Mouse (Mus musculus): ENCODE data around the gene Bcat1. TPM values are rescaled to one million over a fixed set of nuclear protein-coding genes. Genes with fewer than 3 reads are reported as not detected.

Gene Bcat1
- polyA plus RNA-seq, 1 experiment from 2014 or later: 85.1 TPM

DNA sequence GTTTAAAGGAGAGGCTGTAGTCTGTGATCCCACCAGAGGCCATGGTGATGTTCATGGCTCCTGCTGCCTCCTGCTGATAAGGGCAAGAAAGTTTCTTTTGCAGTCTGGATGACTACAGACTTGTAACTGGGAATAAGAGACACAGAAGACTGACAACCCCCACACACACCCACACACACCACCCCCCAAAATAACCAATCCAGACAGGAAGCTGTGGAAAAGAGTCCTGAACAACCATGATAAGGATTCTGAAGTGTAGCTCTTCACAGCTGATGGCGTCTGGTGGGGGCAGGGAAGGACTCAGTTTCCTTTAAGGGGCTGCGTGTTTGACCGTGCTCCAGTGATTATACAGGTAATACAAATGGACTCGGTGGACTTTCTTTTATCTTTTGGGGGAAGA is 13.4 kb upstream of the Bcat1 start:
- Histone ChIP-seq H3K4me3 (no peak overlapping the region), H3K27ac (no peak overlapping the region), H3K4me1 (no peaks in the 10 kb centered on the region), H3K9me3 (no peaks in the 10 kb centered on the region), H3K4me2 (replicated peaks) (no peak overlapping the region), H3K9ac (no peak overlapping the region), H3K36me3 (no peaks in the 10 kb centered on the region), H3K27me3 (replicated peaks) (no peaks in the 10 kb centered on the region)
- 85% methylated on average over 4 of the region's 4 CpGs for WGBS
- no peak for ATAC-seq (ENCODE audit: low FRiP score, low read depth)

DNA sequence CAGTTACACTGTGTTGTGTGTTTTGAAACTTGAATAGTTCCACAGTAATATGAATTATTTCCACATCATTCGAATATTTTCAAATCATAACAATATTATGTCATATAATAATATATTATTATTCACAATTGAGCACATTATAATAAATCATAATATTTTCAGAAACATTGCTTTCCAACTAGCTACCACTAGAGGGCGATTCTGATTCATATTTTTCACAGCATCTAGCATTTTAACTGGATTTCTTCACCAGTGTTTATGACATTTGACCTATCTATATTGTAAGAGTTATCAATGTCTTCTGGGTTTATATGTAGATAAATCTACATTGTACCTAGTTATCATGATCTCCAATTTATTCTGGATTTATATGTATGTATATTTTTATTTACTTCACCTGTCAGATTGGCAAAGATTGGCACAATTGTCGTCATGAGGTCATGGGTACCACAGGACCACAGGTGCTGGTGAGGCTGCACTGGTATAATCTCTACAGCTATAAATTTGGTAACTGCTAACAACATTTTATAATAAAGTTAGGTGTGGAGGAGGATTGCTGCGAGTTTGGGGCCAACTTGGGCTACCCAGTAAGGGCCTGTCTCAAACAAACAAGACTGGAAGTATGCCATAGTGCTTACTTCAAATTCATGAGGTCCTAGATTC is 12.6 kb upstream of the Bcat1 start:
- H3K9me3 ChIP-seq: no peaks in the 10 kb centered on the region
- no peaks in the 10 kb centered on the region for H3K27me3 ChIP-seq (replicated peaks)
- ATAC-seq (ENCODE audit: low FRiP score, low read depth): no peak
- H3K27ac ChIP-seq: no peak overlapping the region
- no peak overlapping the region for H3K9ac ChIP-seq
- H3K4me3 ChIP-seq: no peak overlapping the region
- WGBS: 54% methylated on average over 4 of the region's 4 CpGs
- no peaks in the 10 kb centered on the region for H3K36me3 ChIP-seq
- no peak overlapping the region for H3K4me2 ChIP-seq (replicated peaks)
- H3K4me1 ChIP-seq: no peaks in the 10 kb centered on the region

DNA sequence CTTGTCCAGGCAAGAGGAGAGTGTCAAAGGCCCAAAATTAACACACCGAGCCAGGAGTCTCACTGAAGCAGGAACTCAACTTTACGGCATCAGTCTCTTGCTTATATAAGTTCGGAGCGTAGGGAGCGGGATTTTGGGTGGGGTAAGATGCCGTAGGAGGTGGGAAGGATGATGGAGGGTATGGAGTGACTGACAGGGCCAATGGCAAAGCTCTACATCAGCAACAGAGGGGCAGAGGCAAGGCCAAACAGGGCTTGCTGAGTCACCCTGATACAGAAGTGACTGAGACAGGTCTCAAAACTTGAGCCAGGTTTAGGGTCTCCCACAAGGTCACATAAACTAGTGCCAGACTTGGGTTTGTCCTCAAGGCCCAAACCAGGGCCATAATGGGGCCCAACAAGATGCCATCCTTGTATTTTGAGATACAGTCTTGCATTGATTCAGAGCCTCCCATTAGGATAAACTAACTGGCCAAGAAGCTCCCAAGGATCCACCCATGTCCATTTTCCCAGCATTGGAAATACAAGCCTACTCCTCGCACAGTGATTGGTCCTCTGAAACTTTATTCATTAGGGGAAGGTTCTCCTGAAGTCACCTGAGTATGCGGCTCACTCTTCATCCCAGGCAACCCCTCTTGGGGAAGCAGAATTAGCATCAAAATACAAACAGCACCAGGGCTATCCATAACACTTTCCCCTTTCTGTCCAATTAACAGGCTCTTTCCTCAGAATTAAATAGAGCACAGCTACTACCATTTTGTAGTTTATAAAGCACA is 8.5 kb upstream of the Bcat1 start:
- WGBS: 88% methylated on average over 8 of the region's 8 CpGs
- no peak for ATAC-seq (ENCODE audit: low FRiP score, low read depth)
- H3K36me3 ChIP-seq: no peaks in the 10 kb centered on the region
- H3K4me2 ChIP-seq (replicated peaks): no peak overlapping the region
- no peaks in the 10 kb centered on the region for H3K27me3 ChIP-seq (replicated peaks)
- H3K4me1 ChIP-seq: no peaks in the 10 kb centered on the region
- H3K9ac ChIP-seq: no peak overlapping the region
- H3K27ac ChIP-seq: no peak overlapping the region
- H3K4me3 ChIP-seq: no peak overlapping the region
- H3K9me3 ChIP-seq: no peaks in the 10 kb centered on the region

DNA sequence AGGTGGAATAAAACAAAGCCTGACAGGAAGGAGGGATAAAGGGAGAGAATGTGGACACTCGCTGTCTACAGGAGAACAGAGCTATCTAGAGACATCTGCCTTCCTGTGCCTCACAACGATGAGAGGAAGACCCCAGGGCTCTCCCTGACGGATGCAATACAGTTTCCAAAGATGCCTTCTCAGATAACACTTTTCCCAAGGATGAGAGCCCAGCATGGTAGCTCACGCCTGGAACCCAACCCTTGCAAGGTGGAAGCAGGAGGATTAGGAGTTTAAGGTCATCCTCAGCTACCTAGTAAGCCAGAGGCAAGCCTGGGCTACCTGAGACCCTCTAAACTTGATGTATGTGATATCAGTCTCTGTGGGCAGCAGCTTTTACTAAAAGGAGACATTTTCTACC is 5.7 kb upstream of the Bcat1 start:
- ATAC-seq (ENCODE audit: low FRiP score, low read depth): no peak
- H3K27ac ChIP-seq: no peak overlapping the region
- 70% methylated on average over 4 of the region's 4 CpGs for WGBS

DNA sequence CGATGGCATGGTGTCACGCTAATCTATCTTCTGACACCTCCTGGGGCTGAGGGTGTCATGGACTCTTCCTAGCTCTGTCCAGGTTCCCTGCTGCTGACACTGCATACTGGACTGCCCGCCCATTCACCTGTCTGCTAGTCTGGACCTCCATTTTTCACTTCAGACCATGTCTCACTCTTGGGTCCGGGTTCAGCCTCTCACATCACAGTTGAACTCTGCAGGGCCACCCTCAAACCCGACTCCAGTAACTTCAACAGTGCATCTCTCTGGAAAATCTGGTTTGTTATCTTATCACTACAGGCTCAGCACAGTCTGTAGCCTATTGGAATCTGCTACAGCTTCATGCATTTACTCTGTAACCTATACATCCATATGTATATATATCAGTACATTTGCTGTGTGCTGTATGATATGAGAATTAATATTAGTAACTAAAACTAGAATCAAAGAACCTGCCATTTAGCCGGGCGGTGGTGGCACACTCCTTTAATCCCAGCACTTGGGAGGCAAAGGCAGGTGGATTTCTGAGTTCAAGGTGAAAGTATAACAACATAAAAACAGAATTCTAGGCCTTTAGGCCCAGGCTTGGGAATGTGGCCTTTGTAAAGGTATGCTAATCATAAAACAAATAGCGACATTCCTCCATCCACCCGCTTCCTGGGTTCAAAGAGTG is 3.2 kb upstream of the Bcat1 start:
- no peaks in the 10 kb centered on the region for H3K36me3 ChIP-seq
- no peaks in the 10 kb centered on the region for H3K4me1 ChIP-seq
- H3K9me3 ChIP-seq: no peaks in the 10 kb centered on the region
- no peak overlapping the region for H3K9ac ChIP-seq
- H3K4me3 ChIP-seq: no peak overlapping the region
- WGBS: 77% methylated on average over 9 of the region's 9 CpGs
- ATAC-seq (ENCODE audit: low FRiP score, low read depth): no peak
- no peak overlapping the region for H3K27ac ChIP-seq
- no peaks in the 10 kb centered on the region for H3K27me3 ChIP-seq (replicated peaks)
- H3K4me2 ChIP-seq (replicated peaks): no peak overlapping the region

More for the DNA sequence above, 5.7 kb upstream of the Bcat1 start:
- Histone ChIP-seq H3K27me3 (replicated peaks) (no peaks in the 10 kb centered on the region), H3K4me1 (no peaks in the 10 kb centered on the region), H3K4me2 (replicated peaks) (no peak overlapping the region), H3K9ac (no peak overlapping the region), H3K36me3 (no peaks in the 10 kb centered on the region), H3K9me3 (no peaks in the 10 kb centered on the region), H3K4me3 (no peak overlapping the region)

DNA sequence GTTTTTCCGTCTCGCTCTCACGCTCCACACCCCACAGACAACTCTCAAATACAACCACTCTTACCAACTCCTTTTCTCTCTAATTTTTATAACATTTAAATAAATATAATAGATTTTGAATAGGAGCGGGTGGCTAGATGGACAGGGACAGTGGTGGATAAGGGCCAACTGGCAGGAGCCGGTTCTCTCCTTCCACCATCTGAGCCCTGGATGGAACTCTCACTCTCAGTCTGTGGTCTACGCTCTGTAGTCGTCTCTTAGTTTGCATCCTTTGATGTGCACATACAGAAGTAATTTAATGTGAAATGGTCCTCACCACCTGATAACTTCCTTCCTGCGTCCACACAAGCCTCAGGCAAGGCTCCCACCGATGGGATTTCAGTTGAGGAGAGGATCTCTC is 302 bp upstream of the Bcat1 start:
- H3K9me3 ChIP-seq: no peaks in the 10 kb centered on the region
- H3K4me2 ChIP-seq (replicated peaks): peak overlapping the region; percentile 93
- H3K9ac ChIP-seq: peak overlapping the region; percentile 56; the same call in 1 of the 2 replicates
- no peaks in the 10 kb centered on the region for H3K27me3 ChIP-seq (replicated peaks)
- H3K27ac ChIP-seq: no peak overlapping the region
- WGBS: 11% methylated on average over 9 of the region's 9 CpGs
- H3K4me3 ChIP-seq: peak overlapping the region; percentile 49; the same call in 1 of the 2 replicates
- H3K36me3 ChIP-seq: no peaks in the 10 kb centered on the region
- H3K4me1 ChIP-seq: no peaks in the 10 kb centered on the region
- ATAC-seq (ENCODE audit: low FRiP score, low read depth): no peak

DNA sequence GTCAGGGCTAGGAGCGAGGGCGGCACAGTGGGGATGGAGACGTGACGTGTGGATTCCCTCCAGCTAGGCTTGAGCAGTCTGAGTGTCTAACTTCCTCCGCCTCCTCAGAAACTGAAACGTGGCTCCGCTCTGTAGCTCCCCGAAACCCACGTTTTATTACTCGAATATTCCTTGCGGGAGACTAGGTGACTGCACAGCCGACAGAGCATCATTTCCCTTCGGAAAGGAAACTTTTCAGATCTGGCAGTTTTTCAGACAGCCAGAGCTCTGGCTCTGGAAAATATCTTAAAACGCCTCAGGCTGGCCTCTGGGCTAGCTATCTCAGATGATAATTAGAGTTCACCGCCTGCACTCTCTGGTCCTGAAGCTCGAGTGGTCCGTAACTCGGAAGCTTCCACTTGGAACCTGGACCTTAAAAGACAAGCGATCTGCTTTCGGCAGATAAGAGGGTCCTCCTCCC is 866 bp downstream of the Bcat1 start:
- Histone ChIP-seq H3K4me3 (peak overlapping the region; percentile 49), H3K9ac (peak overlapping the region; percentile 56), H3K27me3 (replicated peaks) (no peaks in the 10 kb centered on the region), H3K9me3 (no peaks in the 10 kb centered on the region), H3K27ac (no peak overlapping the region), H3K4me1 (no peaks in the 10 kb centered on the region), H3K36me3 (no peaks in the 10 kb centered on the region), H3K4me2 (replicated peaks) (peak overlapping the region; percentile 93)
- ATAC-seq (ENCODE audit: low FRiP score, low read depth): peak; percentile 58
- WGBS: under 1% methylated on average over 20 of the region's 20 CpGs

DNA sequence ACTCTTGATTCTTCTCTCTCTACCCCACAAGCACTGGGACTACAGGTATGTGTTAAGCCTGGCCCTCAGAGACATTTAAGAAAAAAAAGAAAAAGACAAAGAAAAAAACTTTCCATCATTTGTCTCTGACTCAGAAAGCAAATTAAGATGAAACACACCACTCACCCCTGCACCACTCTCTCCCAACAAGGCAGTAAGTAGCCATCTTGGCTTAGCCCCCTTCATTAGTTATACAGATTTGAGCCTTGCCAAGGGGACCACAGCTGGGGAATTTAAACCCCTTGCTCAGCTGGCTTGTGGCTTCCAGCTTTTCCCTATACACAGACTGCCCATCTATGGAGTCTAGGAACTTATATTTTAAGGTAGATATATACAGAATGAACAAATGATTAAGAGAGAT is 1.5 kb downstream of the Bcat1 start:
- ATAC-seq (ENCODE audit: low FRiP score, low read depth): no peak
- H3K27ac ChIP-seq: no peak overlapping the region
- no peaks in the 10 kb centered on the region for H3K4me1 ChIP-seq
- no peaks in the 10 kb centered on the region for H3K36me3 ChIP-seq
- no peaks in the 10 kb centered on the region for H3K27me3 ChIP-seq (replicated peaks)
- no peak overlapping the region for H3K9ac ChIP-seq
- no peaks in the 10 kb centered on the region for H3K9me3 ChIP-seq
- H3K4me3 ChIP-seq: no peak overlapping the region
- peak overlapping the region; percentile 93; the same call in 1 of the 2 replicates for H3K4me2 ChIP-seq (replicated peaks)

DNA sequence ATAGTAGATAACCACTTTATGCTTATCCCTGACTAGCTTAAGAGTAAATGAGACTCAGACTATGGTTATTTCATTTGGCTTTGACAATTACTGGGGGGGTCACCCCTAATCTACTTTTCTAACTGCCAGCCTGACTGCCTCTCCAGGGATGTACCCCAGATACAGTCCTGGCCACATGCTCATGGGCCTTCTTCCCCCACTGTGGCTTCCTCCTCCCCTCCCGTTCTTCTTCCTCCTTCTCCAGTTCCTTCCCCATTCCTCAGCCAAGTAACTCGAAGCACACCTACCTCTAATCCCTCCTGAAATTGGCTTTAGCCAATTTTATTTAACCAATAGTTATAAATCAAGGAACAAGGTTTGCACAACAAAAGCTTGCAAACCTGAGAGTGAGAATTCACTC is 6.1 kb downstream of the Bcat1 start:
- 81% methylated on average over 2 of the region's 2 CpGs for WGBS
- no peak for ATAC-seq (ENCODE audit: low FRiP score, low read depth)

DNA sequence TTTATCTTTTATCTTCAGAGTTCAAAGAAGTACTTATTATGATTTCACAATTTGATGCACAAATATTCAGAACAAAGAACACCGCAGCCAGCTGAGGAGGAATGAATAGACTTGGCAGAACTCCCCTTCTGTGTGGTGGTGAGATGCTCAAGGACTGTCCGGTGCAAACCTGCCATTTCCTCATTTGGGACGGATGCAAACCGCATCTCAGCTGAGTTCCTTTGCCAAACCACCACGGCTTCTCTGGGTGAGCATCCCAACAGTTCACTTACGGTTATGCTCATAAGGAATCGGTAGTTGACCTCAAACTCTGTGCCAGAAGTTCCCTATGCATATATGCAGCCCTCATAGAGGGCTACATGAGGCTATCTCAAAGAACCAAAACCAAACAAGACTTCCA is 6.6 kb downstream of the Bcat1 start:
- no peak overlapping the region for H3K4me2 ChIP-seq (replicated peaks)
- no peaks in the 10 kb centered on the region for H3K27me3 ChIP-seq (replicated peaks)
- ATAC-seq (ENCODE audit: low FRiP score, low read depth): no peak
- H3K9me3 ChIP-seq: no peaks in the 10 kb centered on the region
- H3K27ac ChIP-seq: no peak overlapping the region
- H3K36me3 ChIP-seq: no peaks in the 10 kb centered on the region
- H3K4me3 ChIP-seq: no peak overlapping the region
- no peaks in the 10 kb centered on the region for H3K4me1 ChIP-seq
- no peak overlapping the region for H3K9ac ChIP-seq
- WGBS: 96% methylated on average over 7 of the region's 7 CpGs

More for the DNA sequence above, 6.1 kb downstream of the Bcat1 start:
- Histone ChIP-seq H3K36me3 (no peaks in the 10 kb centered on the region), H3K4me3 (no peak overlapping the region), H3K27ac (no peak overlapping the region), H3K4me2 (replicated peaks) (no peak overlapping the region), H3K4me1 (no peaks in the 10 kb centered on the region), H3K9me3 (no peaks in the 10 kb centered on the region), H3K27me3 (replicated peaks) (no peaks in the 10 kb centered on the region), H3K9ac (no peak overlapping the region)

DNA sequence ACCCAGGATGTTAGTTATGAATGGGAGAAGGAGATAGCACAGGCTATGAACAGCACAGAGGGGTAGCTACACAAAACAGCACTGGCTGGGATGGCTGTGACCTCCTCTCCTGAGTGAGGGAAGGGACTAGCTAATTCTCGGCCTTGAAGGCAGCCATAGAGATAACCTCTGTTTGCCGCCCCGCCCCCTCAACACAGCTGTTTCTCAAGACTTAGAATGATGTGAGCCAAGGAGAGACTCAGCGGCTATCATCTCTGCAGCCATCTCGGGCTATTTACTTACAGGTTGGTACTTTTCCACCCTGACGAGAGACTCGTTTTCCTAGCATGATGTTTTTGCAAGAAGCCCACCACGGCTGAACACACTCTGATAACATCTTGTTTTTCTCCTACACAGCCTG is 8.3 kb downstream of the Bcat1 start:
- WGBS: 86% methylated on average over 8 of the region's 8 CpGs

DNA sequence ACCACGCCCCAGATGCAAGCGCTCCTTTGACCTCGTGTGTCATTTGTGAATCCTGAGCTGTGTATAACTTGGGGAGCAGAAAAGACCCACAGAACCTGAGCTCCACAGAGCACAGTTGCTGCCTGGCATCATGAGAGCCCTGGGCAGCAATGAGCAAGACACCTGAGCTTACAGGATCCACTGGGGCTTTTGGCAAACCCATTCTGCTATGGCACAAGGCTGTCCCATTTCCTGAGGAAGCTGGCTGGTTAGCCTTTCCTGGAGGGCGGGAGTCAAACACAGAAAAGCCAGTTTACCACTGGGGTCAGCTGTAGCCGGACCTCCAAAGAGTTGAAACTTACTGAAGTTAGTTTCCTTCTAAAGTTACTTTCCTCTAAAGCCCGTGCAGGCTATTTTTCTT is 9.6 kb downstream of the Bcat1 start:
- H3K27ac ChIP-seq: no peak overlapping the region
- WGBS: 87% methylated on average over 6 of the region's 6 CpGs
- no peaks in the 10 kb centered on the region for H3K36me3 ChIP-seq
- no peak overlapping the region for H3K4me2 ChIP-seq (replicated peaks)
- H3K4me1 ChIP-seq: no peaks in the 10 kb centered on the region
- H3K4me3 ChIP-seq: no peak overlapping the region
- no peaks in the 10 kb centered on the region for H3K9me3 ChIP-seq
- no peak overlapping the region for H3K9ac ChIP-seq
- no peak for ATAC-seq (ENCODE audit: low FRiP score, low read depth)
- H3K27me3 ChIP-seq (replicated peaks): no peaks in the 10 kb centered on the region

More for the DNA sequence above, 8.3 kb downstream of the Bcat1 start:
- no peak overlapping the region for H3K27ac ChIP-seq
- ATAC-seq (ENCODE audit: low FRiP score, low read depth): no peak
- no peaks in the 10 kb centered on the region for H3K36me3 ChIP-seq
- H3K27me3 ChIP-seq (replicated peaks): no peaks in the 10 kb centered on the region
- H3K4me2 ChIP-seq (replicated peaks): no peak overlapping the region
- no peaks in the 10 kb centered on the region for H3K4me1 ChIP-seq
- no peak overlapping the region for H3K4me3 ChIP-seq
- H3K9me3 ChIP-seq: no peaks in the 10 kb centered on the region
- no peak overlapping the region for H3K9ac ChIP-seq
